In genomic region chr10:70160811-70161210, GRCm38 (mm10) we compare ENCODE assay signal across 22 mouse cellular contexts. TPM values are rescaled to one million over a fixed set of nuclear protein-coding genes. Genes with fewer than 3 reads are reported as not detected.
"Had no signal": no experiment of that assay in that cellular context is flagged by ENCODE, and none has a peak within 500 bp of the region (broad histone marks: within the 10 kb centered on the region; RNA-seq: fewer than 3 reads in every experiment).

No protein-coding gene starts in this region.

- DNase-seq: lung, adult 2 months; lung, postnatal 14 days; lung, postnatal 36 days; retina, postnatal 1 day; right cerebral cortex, adult 18-20 months; right cerebral cortex, postnatal 25 days; right cerebral cortex, postnatal 4 days; spleen, adult 18-20 months; thymus, adult 18-20 months; thymus, postnatal 14 days; thymus, postnatal 36 days had no signal

- H3K27me3 ChIP-seq: lung, embryonic 15.5 days; megakaryocyte, embryonic 14.5 days; midbrain, embryonic 13.5 days; midbrain, embryonic 15.5 days; neural tube, embryonic 13.5 days; neural tube, embryonic 15.5 days had no signal

- H3K9ac ChIP-seq: lung, embryonic 15.5 days; midbrain, embryonic 13.5 days; midbrain, embryonic 15.5 days; neural tube, embryonic 13.5 days; neural tube, embryonic 15.5 days had no signal

- H3K27ac ChIP-seq: lung, embryonic 15.5 days; macrophage; midbrain, embryonic 15.5 days; neural tube, embryonic 13.5 days; neural tube, embryonic 15.5 days had no signal

- H3K4me3 ChIP-seq: lung, embryonic 15.5 days; megakaryocyte, embryonic 14.5 days; midbrain, embryonic 13.5 days; midbrain, embryonic 15.5 days; neural tube, embryonic 13.5 days; neural tube, embryonic 15.5 days had no signal

- H3K36me3 ChIP-seq: midbrain, embryonic 15.5 days had no signal

RNA-seq across cellular contexts. Expression of gene Mrln, which starts 43.7 kb away (rescaled TPM):
- total RNA-seq: megakaryocyte progenitor cell, adult 5-6 weeks; monocyte, adult 5-6 weeks had no signal
- polyA plus RNA-seq: lung, embryonic 15.5 days; macrophage; midbrain, embryonic 11.5 days; midbrain, embryonic 13.5 days; small intestine, adult 2 months had no signal
